Mouse (Mus musculus) regulatory T cell (primary cell): ENCODE results near the gene Il17ra.

Experiments
- in situ Hi-C: fragments of 300-600 bp; cut with MboI, MseI; formaldehyde crosslinking; loops from one replicate; pipeline ENCODE4 v1.15.1; 2025; ENCODE audit warnings: high pct_unique_total_duplicates

Gene Il17ra

DNA sequence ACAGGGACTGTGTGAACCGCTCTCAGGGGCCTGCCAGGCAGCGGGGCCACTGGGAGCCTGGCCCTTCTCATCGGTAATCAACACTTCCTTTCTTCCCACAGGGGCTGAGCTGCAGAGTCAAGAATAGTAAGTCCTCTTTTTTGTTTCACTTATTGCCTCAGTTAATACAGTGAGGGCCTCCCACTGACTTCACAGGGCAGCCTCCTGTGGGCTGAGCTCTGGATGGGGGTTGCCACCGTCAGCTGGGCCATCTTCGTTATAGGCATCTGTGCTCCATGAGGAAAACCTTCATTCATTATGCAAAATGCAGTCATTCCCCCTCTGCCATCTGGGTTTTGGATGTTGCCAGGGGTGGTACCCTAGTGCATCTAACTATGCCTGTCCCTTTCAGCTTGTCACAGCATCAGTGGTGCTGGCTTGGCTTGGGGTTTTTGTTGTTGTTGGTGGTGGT lies 9.0 kb downstream of the Il17ra start:
- in situ Hi-C loops: no loop called here

DNA sequence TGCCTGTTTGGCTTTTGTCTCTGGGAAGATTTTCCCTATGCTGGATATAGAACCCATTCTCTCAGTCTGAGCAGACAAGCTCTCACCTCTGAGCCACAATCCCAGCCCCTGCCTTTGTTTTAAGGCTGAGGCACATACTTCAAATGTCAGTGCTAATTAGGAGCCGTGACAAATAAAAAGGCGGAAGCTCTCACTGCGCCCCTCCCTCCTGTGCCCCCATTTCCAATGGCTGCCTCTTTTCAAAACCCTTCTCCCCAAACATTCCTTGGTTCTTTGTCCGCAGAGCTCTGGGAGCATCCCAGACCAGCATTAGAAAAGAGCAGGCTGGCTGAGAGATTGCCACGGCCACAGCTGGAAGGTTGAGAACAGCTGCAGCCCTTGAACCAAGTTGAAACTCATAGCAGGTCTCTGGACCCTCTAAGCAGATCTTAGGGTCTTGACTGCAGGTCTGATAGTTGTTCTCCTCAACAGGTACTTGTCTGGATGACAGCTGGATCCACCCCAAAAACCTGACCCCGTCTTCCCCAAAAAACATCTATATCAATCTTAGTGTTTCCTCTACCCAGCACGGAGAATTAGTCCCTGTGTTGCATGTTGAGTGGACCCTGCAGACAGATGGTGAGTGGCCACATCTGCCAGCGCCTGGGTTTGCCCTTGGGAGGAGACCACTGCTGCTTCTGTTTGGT lies 9.6 kb downstream of the Il17ra start:
- in situ Hi-C loops: no loop called here

DNA sequence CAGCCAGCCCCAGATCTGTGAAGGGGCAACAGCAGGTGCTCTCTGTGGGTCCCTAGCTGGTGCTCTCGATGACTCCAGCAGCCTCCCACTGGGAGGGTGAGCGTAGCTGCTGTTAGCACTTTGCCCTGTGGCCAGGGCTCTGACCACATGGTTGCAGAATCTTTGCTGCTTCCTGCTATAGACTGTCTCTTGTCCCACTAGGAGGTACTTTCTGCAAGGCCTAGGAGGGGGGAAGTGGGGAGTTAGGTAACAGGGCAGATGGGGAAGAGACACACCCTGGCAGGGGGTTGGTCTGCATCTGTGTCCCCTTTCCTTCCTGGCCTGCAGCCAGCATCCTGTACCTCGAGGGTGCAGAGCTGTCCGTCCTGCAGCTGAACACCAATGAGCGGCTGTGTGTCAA lies 10.4 kb downstream of the Il17ra start:
- in situ Hi-C loops: no loop called here

DNA sequence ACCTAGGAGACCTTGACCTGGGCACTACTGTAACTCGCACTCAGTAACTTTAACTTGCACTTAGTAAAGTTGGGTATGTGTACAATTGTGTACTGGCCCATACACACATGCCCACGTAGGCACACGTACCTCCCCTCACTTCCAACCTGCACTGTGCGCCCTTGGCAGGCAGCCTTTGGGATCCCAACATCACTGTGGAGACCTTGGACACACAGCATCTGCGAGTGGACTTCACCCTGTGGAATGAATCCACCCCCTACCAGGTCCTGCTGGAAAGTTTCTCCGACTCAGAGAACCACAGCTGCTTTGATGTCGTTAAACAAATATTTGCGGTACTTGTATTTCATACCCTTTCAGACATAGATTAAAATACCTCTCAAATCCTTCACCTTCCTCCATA lies 12.2 kb downstream of the Il17ra start:
- in situ Hi-C loops: no loop called here

DNA sequence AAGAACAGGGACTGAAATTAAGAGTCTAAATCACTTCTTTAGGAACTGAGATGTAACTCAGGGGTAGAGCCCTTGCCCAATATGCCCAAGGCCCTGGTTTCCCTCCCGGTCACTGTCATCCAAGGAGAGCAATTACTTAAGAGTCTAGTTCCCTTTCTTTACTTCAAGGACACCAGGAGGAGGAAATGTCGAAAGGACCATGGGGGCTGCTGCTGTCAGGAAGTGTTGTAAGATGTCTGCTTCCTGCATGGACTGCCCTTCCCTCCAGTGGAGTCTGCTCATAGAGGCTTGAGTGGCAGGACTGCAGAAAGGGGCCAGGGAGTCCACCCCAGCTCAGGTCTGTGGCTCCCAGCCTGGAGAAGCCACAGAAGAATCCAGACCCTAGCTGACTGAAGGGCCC lies 16.3 kb downstream of the Il17ra start:
- in situ Hi-C loops: no loop called here

DNA sequence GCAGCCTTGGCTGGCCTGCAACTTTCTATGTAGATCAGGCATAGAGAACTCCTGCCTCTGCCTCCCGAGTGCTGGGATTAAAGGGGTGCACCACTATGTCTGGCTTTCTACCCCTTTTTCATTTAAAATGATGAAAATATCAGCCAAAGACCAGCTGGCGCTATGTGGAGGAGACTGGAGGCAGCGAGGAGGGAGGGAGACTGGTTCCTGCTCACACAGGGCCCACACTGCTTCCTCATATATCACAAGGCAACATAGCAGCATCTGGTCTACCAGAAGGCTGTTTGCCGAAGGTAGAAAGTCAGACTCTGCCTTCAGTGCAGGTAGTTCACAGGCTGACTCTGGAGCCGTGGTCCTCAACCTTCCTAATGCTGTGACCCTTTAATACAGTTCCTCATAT lies 17.3 kb downstream of the Il17ra start:
- in situ Hi-C loops: loop anchor here (10.0 kb wide), 1 partner anchor 1116 kb away; no protein-coding TSS in a partner anchor

DNA sequence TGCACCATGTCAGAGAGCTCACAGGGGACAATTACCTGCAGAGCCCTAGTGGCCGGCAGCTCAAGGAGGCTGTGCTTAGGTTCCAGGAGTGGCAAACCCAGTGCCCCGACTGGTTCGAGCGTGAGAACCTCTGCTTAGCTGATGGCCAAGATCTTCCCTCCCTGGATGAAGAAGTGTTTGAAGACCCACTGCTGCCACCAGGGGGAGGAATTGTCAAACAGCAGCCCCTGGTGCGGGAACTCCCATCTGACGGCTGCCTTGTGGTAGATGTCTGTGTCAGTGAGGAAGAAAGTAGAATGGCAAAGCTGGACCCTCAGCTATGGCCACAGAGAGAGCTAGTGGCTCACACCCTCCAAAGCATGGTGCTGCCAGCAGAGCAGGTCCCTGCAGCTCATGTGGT lies 18.5 kb downstream of the Il17ra start:
- in situ Hi-C loops: loop anchor here (10.0 kb wide), 1 partner anchor 1117 kb away; no protein-coding TSS in a partner anchor

DNA sequence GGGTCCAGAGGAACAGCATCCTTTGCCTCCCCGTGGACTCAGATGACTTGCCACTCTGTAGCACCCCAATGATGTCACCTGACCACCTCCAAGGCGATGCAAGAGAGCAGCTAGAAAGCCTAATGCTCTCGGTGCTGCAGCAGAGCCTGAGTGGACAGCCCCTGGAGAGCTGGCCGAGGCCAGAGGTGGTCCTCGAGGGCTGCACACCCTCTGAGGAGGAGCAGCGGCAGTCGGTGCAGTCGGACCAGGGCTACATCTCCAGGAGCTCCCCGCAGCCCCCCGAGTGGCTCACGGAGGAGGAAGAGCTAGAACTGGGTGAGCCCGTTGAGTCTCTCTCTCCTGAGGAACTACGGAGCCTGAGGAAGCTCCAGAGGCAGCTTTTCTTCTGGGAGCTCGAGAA lies 19.0 kb downstream of the Il17ra start:
- in situ Hi-C loops: loop anchor here (10.0 kb wide), 1 partner anchor 1117 kb away; no protein-coding TSS in a partner anchor

DNA sequence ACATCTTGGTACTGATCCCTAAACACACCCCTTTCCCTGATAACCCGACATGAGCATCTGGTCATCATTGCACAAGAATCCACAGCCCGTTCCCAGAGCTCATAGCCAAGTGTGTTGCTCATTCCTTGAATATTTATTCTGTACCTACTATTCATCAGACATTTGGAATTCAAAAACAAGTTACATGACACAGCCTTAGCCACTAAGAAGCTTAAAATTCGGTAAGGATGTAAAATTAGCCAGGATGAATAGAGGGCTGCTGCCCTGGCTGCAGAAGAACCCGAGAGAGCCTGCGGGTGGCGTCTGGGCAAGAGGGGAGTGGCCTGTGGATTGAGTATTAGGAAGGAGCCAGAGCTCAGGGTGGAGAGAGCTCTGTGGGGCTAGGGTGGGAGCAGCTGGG lies 19.7 kb downstream of the Il17ra start:
- in situ Hi-C loops: loop anchor here (10.0 kb wide), 1 partner anchor 1118 kb away; no protein-coding TSS in a partner anchor

DNA sequence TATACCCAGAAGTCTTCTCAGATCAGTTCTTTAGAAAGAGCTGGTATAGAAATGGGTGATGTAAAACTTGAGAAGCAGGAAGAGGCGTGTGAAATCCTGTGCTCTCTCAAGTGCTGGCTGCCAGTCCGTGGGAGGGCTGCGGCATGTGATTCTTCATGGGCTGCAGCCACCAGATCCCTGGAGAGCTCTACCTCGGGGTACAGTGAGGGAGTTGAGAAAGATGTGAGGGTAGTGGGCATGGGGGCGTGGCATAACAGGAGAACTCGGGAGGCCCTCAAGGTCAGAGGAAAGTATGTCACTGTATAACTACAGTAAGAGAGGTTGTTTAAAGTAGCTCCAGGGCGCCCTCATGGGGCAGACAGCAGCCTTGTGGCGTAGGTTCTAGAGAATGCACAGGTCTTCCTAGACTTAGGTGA lies 20.2 kb downstream of the Il17ra start:
- in situ Hi-C loops: loop anchor here (10.0 kb wide), 1 partner anchor 1118 kb away; no protein-coding TSS in a partner anchor

DNA sequence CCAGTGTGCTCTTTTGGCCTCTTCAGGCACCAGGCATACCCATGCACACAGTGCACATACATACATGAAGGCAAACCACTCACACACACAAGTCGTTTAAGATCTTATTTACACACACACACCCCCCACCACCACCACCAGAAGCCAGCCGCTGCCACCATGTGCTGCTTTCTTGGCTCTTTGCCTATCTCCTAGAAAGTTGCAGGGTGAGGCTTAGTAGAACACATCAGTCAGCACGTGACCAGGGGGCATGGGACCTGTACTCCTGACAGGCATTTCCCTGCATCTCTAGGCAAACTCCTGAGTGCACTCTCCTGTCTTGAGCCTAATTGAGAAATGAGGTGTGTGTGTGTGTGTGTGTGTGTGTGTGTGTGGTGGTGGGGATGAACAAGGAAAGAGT lies 22.0 kb downstream of the Il17ra start:
- in situ Hi-C loops: loop anchor here (10.0 kb wide), 1 partner anchor 1120 kb away; no protein-coding TSS in a partner anchor

DNA sequence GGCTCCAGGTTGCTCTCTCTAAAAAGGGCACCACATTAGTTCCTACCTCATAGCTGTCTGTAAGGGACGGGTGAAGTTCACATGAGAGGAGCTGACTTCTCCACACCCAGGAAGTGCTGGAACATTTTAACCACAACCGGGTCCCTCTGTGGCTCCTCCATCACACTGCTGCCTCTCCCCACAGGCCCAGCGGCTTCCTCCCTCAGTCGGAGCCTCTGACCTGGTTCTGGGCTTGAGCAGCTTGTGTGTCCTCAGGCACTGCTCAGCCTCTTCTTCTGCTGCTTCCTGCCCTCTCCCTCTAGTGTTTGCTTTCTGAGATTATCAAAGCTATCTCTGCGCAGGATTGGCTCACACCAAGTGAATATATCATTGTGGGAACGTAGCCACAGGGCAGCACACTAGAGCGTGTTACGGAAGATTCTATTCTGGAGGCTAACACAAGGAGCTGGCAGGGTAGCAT lies 23.0 kb downstream of the Il17ra start:
- in situ Hi-C loops: loop anchor here (10.0 kb wide), 1 partner anchor 1121 kb away; no protein-coding TSS in a partner anchor

DNA sequence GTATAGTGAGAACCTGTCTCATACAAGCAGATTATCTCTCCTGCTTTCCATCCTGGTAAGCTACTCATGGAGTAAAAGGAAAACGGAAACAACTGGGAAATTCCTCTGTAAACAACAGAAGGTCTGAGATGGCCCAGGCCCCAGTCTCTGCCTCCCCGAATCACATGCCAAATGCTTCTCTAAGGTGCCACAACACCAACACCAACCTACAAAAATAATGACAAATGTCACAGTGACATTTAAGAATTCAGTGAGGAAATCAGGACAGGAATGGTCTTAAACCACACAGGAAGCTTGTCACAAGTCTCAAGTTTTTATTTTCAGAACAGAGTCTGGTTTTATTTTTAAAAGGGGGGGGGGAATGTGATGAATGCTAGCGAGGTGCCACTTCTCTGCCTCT lies 25.6 kb downstream of the Il17ra start:
- in situ Hi-C loops: loop anchor here (10.0 kb wide), 1 partner anchor 1124 kb away; no protein-coding TSS in a partner anchor

DNA sequence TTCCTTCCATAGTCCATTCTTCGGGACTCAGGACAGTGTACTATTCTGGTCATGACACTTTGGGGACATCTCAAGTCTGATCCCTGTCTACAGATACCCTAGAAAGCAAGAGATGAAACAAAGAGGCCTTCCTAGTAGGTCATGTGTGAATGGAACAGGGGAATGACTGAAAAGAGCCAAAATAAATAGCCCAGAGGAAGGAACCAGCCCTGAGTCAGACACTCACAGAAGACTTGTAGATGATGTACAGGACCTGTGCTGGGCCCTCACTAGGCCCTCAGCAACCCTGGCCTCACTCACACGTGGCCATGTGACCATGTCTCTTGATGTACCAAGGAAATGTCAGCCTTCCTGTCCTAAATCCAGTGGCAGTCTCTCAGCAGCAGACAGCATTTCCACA lies 26.4 kb downstream of the Il17ra start:
- in situ Hi-C loops: loop anchor here (10.0 kb wide), 1 partner anchor 1125 kb away; no protein-coding TSS in a partner anchor

DNA sequence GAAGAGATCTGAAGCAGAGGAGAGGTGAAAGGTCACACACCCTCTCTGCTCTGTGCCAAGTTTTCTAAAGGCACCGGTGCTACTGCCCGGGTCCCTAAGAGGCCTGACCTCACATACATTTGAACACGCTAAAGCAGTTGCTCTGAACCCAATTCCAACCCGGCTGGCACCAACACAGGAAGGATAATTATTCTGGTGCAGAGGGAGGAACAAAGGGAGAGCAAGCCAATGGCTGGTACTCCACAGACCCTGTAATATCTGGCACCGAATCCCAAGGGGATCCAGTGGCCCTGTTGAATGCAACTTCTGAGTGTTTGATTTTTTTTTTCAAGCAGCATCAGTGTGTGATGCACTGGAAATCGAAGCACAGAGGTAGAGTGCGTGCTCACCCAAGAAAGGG lies 28.0 kb downstream of the Il17ra start:
- in situ Hi-C loops: loop anchor here (5.0 kb wide), 1 partner anchor 41 kb away; the partner anchor contains the start of gene Hdhd5

DNA sequence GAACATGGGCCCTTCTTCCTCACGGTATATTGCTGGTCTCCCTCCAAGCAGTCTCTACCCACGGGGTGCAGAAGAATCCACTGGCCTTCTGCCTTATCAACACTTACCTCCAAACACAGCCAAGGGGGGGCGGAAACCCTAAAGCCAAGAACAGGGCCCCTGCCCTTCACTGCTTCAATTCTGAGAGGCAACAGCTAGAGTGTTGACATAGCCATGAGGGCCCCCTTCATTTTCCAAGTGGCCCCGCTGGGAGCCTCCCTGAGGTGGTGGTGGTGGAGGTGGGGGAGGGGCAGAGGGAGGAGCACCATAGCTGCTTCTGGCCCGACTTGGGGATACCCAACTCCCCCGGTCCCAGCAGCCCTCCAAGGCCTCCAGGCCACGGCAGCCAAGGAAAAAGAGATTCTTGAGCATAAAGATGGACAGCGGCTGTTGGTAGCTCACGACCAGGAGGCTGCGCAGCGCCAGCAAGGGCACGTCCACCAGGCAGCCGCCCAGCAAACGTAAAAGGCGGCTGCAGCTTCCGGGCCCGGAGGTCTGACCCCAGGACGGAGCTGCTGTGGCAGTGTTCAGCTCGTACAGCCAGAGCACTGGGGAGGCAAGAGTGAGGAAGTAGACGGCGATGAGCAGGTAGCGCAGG lies 28.9 kb downstream of the Il17ra start:
- in situ Hi-C loops: loop anchor here (5.0 kb wide), 1 partner anchor 40 kb away; the partner anchor contains the start of gene Hdhd5

DNA sequence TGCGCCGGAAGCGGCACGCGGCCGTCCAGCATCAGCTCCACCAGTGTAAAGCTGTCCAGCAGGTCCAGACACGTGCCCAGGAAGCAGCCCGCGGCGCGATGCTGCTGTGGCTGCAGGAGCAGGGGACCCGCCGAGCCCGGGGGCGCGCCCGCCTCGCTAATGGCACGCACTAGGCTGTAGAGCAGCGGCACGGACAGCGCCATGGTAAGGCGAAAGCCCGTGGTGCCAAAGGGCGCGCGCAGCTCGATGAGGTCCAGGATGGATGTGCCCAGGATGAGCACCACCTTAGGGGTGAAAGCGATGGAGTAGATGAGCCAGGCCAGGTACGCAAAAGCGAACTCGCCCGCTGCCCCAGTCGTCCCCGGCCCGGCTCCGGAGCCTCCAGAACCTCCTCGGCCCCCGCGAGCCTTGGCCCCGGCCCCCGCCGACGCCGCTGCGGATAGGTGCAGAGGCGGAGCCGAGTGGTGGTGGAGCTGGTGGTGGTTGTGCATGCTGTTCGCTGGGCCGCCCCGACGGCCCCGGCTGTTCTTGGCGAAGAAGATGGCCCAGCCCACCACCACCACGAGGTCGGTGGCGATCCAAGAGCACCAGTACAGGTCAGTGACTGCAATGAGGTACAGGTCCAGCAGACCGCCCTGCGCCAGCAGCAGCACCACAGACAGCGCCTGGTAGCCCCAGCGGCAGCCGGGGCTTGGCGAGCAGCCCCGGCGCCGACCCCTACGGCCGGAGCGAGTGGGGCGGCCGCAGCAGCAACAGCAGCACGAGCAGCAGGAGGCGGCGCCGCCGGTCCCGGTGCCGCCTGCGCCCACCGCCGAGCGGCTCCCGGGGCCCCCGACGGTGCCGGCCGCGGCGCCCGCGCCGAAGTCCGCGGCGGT lies 29.7 kb downstream of the Il17ra start:
- in situ Hi-C loops: loop anchor here (5.0 kb wide), 1 partner anchor 40 kb away; the partner anchor contains the start of gene Hdhd5

DNA sequence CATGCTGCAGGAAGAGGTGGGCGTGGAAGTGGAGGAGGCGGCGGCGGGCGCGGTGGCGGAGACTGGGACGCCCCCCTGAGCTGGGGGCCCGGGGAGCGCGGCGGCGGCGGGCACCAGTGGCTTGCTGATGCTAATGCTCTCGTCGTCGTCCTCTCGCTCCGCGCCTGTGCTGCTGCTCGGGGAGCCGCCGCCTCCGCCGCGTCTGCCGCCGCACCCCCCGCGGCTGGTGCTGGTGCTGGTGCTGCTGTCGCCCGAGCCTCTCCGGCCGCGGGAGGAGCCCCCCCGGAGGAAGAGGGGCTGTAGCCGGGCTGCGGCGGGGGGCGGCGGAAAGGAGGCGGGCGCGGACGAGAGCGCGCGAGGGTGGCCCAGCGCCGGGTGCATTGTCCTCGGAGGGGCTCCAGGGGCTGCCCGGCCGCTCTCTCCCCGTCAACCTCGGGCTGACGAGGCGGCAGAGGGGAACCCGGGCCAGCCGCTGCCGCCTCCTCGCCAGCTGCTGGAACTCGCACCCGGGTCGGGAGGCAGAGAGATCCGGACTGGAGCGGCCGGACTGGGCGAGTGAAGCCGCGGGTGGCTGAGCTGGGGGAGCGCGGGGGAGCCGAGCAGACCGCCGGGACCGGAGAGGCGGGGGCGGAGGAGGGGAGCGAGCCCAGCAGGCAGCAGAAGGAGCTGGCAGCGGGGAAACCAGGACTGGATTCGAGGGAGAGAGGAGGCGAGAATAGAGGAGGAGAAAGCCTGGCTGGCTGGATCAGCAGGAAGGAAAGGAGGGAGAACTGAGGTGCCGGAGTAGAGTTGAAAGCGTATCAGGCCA lies 30.5 kb downstream of the Il17ra start, which contains the start of gene Tmem121b:
Gene Tmem121b (minus strand): TSS at position 434 of the 808 bp plus-strand sequence.
- in situ Hi-C loops: loop anchor here (5.0 kb wide), 1 partner anchor 39 kb away; the partner anchor contains the start of gene Hdhd5

DNA sequence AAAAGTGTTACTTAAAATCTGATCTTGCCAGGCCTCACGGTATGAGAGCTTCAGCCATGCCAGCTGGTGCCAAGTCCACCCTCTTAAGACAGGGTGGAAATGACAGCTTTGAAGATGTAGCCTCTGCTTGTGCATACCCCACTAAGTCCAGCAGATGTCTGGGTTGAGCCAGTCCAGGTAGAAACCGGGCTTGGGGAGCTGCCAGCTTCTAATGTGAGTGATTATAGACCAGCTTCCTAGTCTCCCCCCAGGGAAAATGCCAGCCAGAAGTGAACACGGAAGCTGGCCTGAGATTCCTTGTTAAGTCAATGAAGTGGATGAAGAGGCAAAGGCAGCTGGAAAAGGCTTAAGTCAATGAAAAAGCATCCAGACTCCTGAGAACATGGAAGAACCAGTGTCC lies 33.5 kb downstream of the Il17ra start:
- in situ Hi-C loops: no loop called here

DNA sequence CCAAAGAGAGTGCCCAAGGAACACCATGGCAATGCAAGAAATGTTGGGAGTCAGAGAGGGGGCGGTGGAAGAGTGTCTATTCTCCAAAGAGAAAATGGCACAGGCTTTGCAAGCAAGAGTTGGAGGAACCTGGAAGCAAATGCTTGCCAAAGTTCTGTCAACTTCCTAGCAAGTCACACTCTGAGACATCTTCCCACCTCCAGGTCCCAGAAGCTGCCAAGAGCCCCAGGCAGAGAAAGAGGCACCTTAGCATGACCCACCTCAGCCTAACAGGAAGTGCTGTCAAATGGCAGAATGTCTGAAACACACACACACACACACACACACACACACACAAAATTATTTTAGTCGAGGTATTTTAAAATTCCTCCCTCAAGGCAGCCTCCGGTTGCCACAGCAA lies 41.0 kb downstream of the Il17ra start:
- in situ Hi-C loops: no loop called here
